In genomic region chr5:113855117-113855516, GRCm38 (mm10) we compare ENCODE assay signal across 11 mouse cellular contexts. TPM values are rescaled to one million over a fixed set of nuclear protein-coding genes. Genes with fewer than 3 reads are reported as not detected.
DNase-seq lines count a peak whose midpoint lies in the region; ATAC-seq and TF ChIP-seq lines count a peak whose summit lies in the region.
"Had no signal": no experiment of that assay in that cellular context is flagged by ENCODE, and none has a peak within 500 bp of the region (broad histone marks: within the 10 kb centered on the region; RNA-seq: fewer than 3 reads in every experiment).

No protein-coding gene starts in this region.

- 0 out of 2 replicates have a peak overlapping the region, but pooled peaks have one; percentile 21 for H3K9ac ChIP-seq in heart, adult 2 months (ENCODE audit: low read depth, low read length)
- peak overlapping the region; percentile 62 for H3K9ac ChIP-seq in heart, embryonic 16.5 days (ENCODE audit: low read length)
- H3K9ac ChIP-seq in midbrain, embryonic 14.5 days (replicated peaks; ENCODE audit: low read length) = peak overlapping the region; percentile 26; the same call in 1 of the 2 replicates
- H3K9ac ChIP-seq: embryonic facial prominence, embryonic 15.5 days; liver, embryonic 12.5 days had no signal

- no peak for DNase-seq in heart, adult 2 months
- DNase-seq in heart, postnatal 4 days = no peak
- no peak for DNase-seq in G1E (ENCODE audit: low spot score)
- no peak for DNase-seq in midbrain, embryonic 14.5 days
- DNase-seq in kidney, adult 9 months = no peak
- no peak for DNase-seq in retina, postnatal 1 day
- DNase-seq in kidney, adult 11 months = no peak

- H3K9me3 ChIP-seq in G1E (replicated peaks) = no peaks in the 10 kb centered on the region
- H3K9me3 ChIP-seq in heart, embryonic 16.5 days (replicated peaks; ENCODE audit: control insufficient read depth, low read length) = no peaks in the 10 kb centered on the region
- no peaks in the 10 kb centered on the region for H3K9me3 ChIP-seq in midbrain, embryonic 14.5 days (ENCODE audit: control insufficient read depth, low read length)
- H3K9me3 ChIP-seq: embryonic facial prominence, embryonic 15.5 days; liver, embryonic 12.5 days had no signal

- 93% methylated on average over 10 of the region's 10 CpGs for WGBS in heart, adult 2 months
- 93% methylated on average over 10 of the region's 10 CpGs for WGBS in heart, embryonic 16.5 days
- WGBS in midbrain, embryonic 14.5 days = 87% methylated on average over 10 of the region's 10 CpGs

- H3K4me3 ChIP-seq in heart, adult 2 months = no peak overlapping the region
- H3K4me3 ChIP-seq in G1E (ENCODE audit: low read depth, low read length) = 0 out of 2 replicates have a peak overlapping the region, but pooled peaks have one; percentile 15
- H3K4me3 ChIP-seq in heart, embryonic 16.5 days (ENCODE audit: low read length) = no peak overlapping the region
- H3K4me3 ChIP-seq in midbrain, embryonic 14.5 days (replicated peaks; ENCODE audit: low read depth, low read length) = no peak overlapping the region
- H3K4me3 ChIP-seq: embryonic facial prominence, embryonic 15.5 days; liver, embryonic 12.5 days had no signal

- no peak for TF ChIP-seq CTCF in heart, adult 2 months (IDR thresholded peaks at IDR 0.05)
- TF ChIP-seq CTCF in G1E (IDR thresholded peaks at IDR 0.05; ENCODE audit: low read depth, low read length) = no peak

- no peak for ATAC-seq in G1E (ENCODE audit: extremely low read depth, insufficient number of reproducible peaks, low FRiP score, poor library complexity, severe bottlenecking)
- no peak for ATAC-seq in heart, embryonic 16.5 days (replicated peaks; ENCODE audit: extremely low read depth, insufficient read depth, low FRiP score)
- ATAC-seq in midbrain, embryonic 14.5 days (ENCODE audit: low FRiP score, low TSS enrichment) = no peak
- ATAC-seq: liver, embryonic 12.5 days had no signal

- TF ChIP-seq POLR2A in heart, adult 2 months (IDR thresholded peaks at IDR 0.05; ENCODE audit: insufficient read depth, low read depth, low read length) = no peak

- H3K36me3 ChIP-seq in heart, adult 2 months (ENCODE audit: control insufficient read depth, insufficient read depth, low read length) = no peaks in the 10 kb centered on the region; the same call in none of the 2 replicates
- peaks cover 96% of the 10 kb centered on the region for H3K36me3 ChIP-seq in G1E (replicated peaks)
- peaks cover under 1% of the 10 kb centered on the region for H3K36me3 ChIP-seq in heart, embryonic 16.5 days (ENCODE audit: control insufficient read depth, insufficient read depth)
- H3K36me3 ChIP-seq in midbrain, embryonic 14.5 days (ENCODE audit: control insufficient read depth, insufficient read depth, low read length) = peaks cover 24% of the 10 kb centered on the region

- H3K27ac ChIP-seq in heart, adult 2 months = peak overlapping the region; percentile 72
- H3K27ac ChIP-seq in heart, embryonic 16.5 days (ENCODE audit: low read length) = peak overlapping the region; percentile 97
- peak overlapping the region; percentile 78 for H3K27ac ChIP-seq in midbrain, embryonic 14.5 days (replicated peaks; ENCODE audit: low read depth, low read length)
- H3K27ac ChIP-seq: macrophage had no signal

- no peaks in the 10 kb centered on the region for H3K27me3 ChIP-seq in heart, adult 2 months (ENCODE audit: control insufficient read depth, insufficient read depth, low read length)
- H3K27me3 ChIP-seq in G1E (ENCODE audit: insufficient read depth, low read length) = no peaks in the 10 kb centered on the region
- H3K27me3 ChIP-seq in heart, embryonic 16.5 days (ENCODE audit: control insufficient read depth, insufficient read depth, low read length) = no peaks in the 10 kb centered on the region
- no peaks in the 10 kb centered on the region for H3K27me3 ChIP-seq in midbrain, embryonic 14.5 days (ENCODE audit: control insufficient read depth, insufficient read depth, low read length)
- H3K27me3 ChIP-seq: embryonic facial prominence, embryonic 15.5 days; liver, embryonic 12.5 days had no signal

- intact Hi-C loops in heart, adult 2 months (cut with DNase I) = loop anchor here (2.0 to 10.0 kb wide), 4 partner anchors 37 to 270 kb away; partner anchors contain the start of genes Alkbh2 and Coro1c

- no peak overlapping the region for H3K4me2 ChIP-seq in heart, embryonic 16.5 days (ENCODE audit: low read depth, low read length)
- H3K4me2 ChIP-seq in midbrain, embryonic 14.5 days (ENCODE audit: low read length) = no peak overlapping the region
- H3K4me2 ChIP-seq: embryonic facial prominence, embryonic 15.5 days; liver, embryonic 12.5 days had no signal

- peaks cover 29% of the 10 kb centered on the region for H3K4me1 ChIP-seq in heart, adult 2 months (ENCODE audit: control insufficient read depth, insufficient read depth, low read length)
- peaks cover 15% of the 10 kb centered on the region for H3K4me1 ChIP-seq in G1E (ENCODE audit: insufficient read depth, low read depth, low read length)
- H3K4me1 ChIP-seq in heart, embryonic 16.5 days (ENCODE audit: control insufficient read depth, insufficient read depth, low read length) = peaks cover 63% of the 10 kb centered on the region
- peaks cover 30% of the 10 kb centered on the region for H3K4me1 ChIP-seq in midbrain, embryonic 14.5 days (ENCODE audit: control insufficient read depth, insufficient read depth, low read length)

- peaks cover 5% of the 10 kb centered on the region; the same call in 1 of the 2 replicates for H3K79me2 ChIP-seq in heart, adult 2 months (replicated peaks; ENCODE audit: control insufficient read depth, insufficient read depth, low read length)

- TF ChIP-seq EP300 in heart, adult 2 months (IDR thresholded peaks at IDR 0.05; ENCODE audit: insufficient read depth, low read depth, low read length) = no peak

RNA-seq across cellular contexts. Expression of gene Selplg, which starts 22.7 kb away (rescaled TPM):
- total RNA-seq in heart, adult 2 months (2021) = 1 to 10 TPM; 3.4 to 4.5 TPM
- 5.7 and 14.1 TPM in 2 replicates for polyA plus RNA-seq in heart, adult 2 months (2012; rRNA removed)
- 1 to 10 TPM; 1.3 to 2.1 TPM for total RNA-seq in heart, postnatal 4 days (2021)
- total RNA-seq in G1E (2014; fragmentation: Nextera tagmentation) (12.7 and 13.9 TPM in 2 replicates), G1E (2017) (8.5 and 10.7 TPM in 2 replicates)
- polyA plus RNA-seq in G1E (2012) = 18.7 and 22.5 TPM in 2 replicates
- polyA plus RNA-seq in heart, embryonic 16.5 days (2015; fragmentation: Nextera tagmentation; extraction: Ambion mirVana) = 10.1 and 29.8 TPM in 2 replicates
- 1.1 and 2.6 TPM in 2 replicates for polyA plus RNA-seq in midbrain, embryonic 14.5 days (2014; fragmentation: Nextera tagmentation; extraction: Ambion mirVana)

RNA-seq across cellular contexts. Expression of gene Coro1c, which starts 53.4 kb away (rescaled TPM):
- 10 to 100 TPM; 24.6 to 30.1 TPM for total RNA-seq in heart, adult 2 months (2021)
- 24.1 and 27.9 TPM in 2 replicates for polyA plus RNA-seq in heart, adult 2 months (2012; rRNA removed)
- 100 to 1,000 TPM in 1 of 2 experiments, 10 to 100 TPM in 1; 92.4 to 108 TPM for total RNA-seq in heart, postnatal 4 days (2021)
- total RNA-seq in G1E (2014; fragmentation: Nextera tagmentation) = 77.5 and 83.7 TPM in 2 replicates
- total RNA-seq in G1E (2017) = 70.5 and 77.3 TPM in 2 replicates
- 56.6 and 59.1 TPM in 2 replicates for polyA plus RNA-seq in G1E (2012)
- polyA plus RNA-seq in heart, embryonic 16.5 days (2015; fragmentation: Nextera tagmentation; extraction: Ambion mirVana) = 85.9 and 89.0 TPM in 2 replicates
- polyA plus RNA-seq in midbrain, embryonic 14.5 days (2014; fragmentation: Nextera tagmentation; extraction: Ambion mirVana) = 133 and 201 TPM in 2 replicates

RNA-seq across cellular contexts. Expression of gene Tmem119, which starts 54.8 kb away (rescaled TPM):
- 1 to 10 TPM; 3.6 to 5.8 TPM for total RNA-seq in heart, adult 2 months (2021)
- polyA plus RNA-seq in heart, adult 2 months (2012; rRNA removed) = 7.3 and 12.0 TPM in 2 replicates
- 10 to 100 TPM; 11.7 to 13.7 TPM for total RNA-seq in heart, postnatal 4 days (2021)
- total RNA-seq in G1E (2014; fragmentation: Nextera tagmentation) (not detected in 2 replicates), G1E (2017) (0.12 and 0.27 TPM in 2 replicates)
- polyA plus RNA-seq in G1E (2012) = 0.21 and 0.24 TPM in 2 replicates
- 22.4 and 22.5 TPM in 2 replicates for polyA plus RNA-seq in heart, embryonic 16.5 days (2015; fragmentation: Nextera tagmentation; extraction: Ambion mirVana)
- 1.00 and 3.2 TPM in 2 replicates for polyA plus RNA-seq in midbrain, embryonic 14.5 days (2014; fragmentation: Nextera tagmentation; extraction: Ambion mirVana)
- polyA plus RNA-seq: macrophage had no signal
